Mouse (Mus musculus): Measurements from ENCODE around the gene Acox2.
"Not testable (repeated sequence)": the region's sequence is repeated elsewhere in the genome, so short reads cannot be mapped to it uniquely, and the experiment has no call there.

Acox2 gene

DNA sequence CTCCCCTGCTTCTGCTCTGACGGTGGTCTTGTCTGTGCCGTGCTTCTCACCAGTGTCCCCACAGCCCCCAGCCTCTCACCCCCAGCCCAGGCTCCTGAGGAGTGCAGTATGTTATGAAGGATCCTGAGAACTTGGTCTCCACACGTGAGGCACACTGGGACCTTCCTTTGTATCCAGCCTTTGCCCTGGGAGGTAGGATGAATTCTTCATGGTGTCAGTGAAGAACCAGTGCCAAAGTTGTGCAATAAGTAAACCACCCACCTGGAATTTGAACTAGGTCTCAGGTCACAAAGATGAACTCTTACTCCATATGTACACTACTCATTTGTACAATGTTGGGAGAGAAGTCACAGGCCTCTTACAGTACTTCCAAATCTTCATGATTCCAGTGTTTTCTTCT, at the start of gene Acox2:
Gene Acox2, minus strand, starts transcription at position 188 of the 400 bp plus-strand sequence.
- no peak for DNase-seq (ENCODE audit: low read depth, low spot score)

DNA sequence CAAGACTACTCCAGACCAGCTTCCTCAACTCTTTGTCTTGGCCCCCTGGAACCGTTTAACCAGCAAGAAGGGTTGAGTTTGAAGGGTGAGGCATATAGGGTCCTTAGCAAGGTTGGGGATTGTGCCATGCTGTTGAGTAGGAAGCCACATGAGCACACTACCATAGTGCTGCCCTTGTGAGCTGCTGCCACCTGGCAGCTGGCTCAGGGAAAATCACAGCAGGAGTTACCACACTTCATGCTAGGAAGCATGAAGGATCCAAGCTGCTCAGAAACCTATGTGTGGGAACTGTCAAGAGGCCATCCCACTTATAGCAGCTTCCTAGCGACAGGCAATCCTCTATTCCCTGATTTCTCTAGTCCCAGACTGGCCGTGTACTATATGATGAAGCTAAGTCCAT, 49.5 kb upstream of the Acox2 start:
- no peak for DNase-seq (ENCODE audit: low read depth, low spot score)

DNA sequence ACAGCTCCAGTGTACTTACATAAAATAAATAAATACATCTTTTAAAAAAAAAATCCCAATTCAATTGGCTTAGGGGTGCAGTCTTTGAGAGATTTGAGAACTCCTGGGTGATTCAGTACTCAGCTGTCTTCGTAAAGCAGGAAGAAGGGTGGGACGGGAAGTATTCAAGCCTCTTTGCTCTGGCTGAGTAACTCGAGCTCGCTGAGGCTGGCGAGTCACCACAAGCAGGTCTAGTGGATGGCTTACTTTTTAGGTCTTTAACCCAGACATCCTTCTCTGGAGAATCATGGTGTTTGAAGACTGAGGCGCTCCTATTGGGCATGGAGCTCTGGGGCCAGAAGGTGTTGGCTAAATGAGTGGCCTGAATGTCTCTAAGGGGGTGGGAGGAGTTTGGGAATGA, 47.7 kb upstream of the Acox2 start:
- DNase-seq (ENCODE audit: low read depth, low spot score) = no peak

DNA sequence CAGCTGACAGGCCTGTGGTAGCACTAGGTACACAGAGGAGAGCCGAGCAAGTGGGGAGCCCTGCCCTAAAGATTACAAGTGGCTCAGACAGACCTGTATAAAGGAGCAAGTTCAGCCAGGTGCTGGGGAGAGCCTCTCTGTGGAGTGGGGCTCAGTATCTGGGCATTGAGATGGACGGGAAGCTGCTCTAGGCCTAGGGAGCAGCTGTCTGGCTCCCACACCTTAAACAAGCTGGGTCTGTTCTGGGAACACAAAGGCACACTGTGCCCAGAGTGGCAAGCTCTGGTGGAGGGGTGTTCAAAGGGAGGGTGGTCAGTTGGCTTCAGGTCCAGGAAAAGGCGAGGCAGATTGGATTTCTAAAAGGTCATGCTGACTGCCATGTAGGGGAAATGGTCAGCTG, 45.9 kb upstream of the Acox2 start:
- DNase-seq (ENCODE audit: low read depth, low spot score) = no peak

DNA sequence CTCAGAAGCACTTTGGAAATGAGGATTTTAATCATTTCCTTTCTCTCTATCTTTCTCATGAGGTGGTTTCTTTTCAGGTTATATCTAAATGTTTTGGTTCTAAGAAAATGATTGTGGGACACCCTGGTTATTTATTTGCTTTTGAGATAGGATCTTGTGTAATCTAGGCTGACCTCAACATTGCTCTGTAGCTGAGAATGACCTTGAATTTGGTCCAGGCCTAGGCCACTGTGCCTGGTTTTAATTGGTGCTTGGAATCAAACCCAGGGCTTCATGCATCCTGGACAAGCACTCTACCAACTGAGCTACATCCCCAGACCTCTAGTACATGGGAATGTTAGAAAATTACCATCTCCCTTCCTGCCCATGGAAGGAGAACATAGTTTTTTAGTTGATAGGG, 44.9 kb upstream of the Acox2 start:
- DNase-seq (ENCODE audit: low read depth, low spot score) = no peak

DNA sequence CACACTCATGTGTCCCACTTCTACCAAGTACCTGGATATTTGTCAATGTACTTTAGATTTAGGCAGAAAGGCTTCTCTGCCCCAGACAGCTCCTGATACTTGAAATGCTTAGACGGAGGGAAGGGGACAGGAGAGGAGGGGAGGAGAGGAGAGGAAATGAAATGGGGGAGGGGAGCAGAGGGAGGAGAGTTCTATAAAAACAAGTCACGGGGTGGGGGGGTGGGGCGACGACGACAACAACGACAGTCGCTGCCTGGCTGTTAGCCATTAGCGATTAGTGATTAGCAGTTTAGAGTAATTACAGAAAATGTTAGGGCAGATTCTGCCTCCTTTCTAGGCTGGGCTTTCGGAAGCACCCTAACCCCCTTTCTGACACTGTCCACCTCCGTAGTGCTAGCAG, 43.5 kb upstream of the Acox2 start:
- no peak for DNase-seq (ENCODE audit: low read depth, low spot score)

DNA sequence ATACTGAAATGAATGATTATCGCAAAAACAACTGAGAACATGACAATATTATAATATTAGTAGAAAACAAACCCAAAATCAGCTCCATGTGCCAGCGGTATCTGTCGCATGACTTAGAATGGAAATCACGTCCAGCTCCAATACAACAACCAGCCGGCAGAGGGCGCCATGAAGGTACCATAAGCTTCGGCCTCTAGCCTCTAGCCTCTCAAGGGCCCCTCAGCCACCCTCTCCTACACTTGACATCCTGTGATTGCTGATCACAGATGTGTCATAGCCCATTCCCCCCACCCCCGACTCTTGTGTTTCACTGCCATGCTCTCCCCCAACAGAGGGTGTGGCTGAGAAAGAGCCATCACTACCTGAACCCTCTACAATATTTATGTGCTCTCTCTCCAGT, 41.1 kb upstream of the Acox2 start:
- no peak for DNase-seq (ENCODE audit: low read depth, low spot score)

DNA sequence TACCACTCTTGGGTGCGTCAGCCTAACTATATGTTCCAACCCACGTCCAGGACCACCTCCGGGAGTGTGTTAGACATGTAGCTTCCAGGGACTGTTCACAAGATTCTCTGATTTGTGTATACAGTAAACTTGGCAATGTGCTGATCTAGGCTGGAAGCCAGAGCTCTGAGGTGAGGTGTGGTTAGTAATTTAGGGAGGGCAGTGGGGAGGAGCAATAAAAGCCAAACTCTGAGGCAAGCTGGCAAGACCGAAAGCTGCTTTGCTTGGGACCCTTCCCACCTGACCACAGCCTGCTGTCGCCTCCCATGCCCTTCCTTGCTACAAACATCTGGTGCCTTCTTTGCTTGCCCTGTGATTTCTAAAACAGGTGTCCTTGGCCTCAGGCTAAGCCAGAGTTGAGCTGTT, 38.7 kb upstream of the Acox2 start:
- no peak for DNase-seq (ENCODE audit: low read depth, low spot score)

DNA sequence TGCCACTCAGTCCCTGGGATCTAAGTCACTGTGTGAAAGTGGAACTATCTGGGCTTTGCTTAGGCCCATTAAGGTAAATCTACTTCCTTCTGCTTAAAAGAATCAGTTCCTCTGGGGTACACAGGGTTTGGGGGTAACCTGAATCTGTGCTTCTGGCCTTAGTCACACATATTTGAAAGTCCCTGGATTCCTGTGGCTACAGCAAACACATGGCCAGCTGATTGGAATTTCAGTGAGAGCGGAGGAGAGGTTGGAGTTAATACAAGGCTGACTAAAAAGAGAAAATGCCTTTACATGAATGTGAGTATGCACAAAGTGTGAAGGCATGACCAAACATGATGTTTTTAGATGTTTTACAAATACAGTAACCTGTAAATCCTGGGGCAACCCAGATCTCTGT, 35.1 kb upstream of the Acox2 start:
- DNase-seq (ENCODE audit: low read depth, low spot score) = no peak

DNA sequence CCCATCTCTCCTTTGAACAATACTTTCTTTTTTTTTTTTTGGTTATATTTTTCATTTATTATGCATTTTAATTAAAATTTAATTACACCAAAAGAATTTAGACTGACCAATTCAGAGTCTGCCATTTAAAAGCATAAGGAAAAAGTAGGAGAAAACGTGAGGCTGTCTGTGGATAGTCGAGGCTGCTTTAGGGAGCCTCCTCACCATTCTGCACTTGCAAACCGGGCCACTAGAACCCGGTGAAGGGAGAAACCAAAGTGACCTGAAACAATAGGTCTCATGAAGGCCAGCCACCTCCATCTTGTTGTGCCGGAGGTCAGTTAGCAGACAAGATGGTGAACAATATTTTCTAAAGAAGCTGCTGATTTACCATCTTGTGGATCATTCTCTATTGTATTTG, 27.4 kb upstream of the Acox2 start:
- DNase-seq (ENCODE audit: low read depth, low spot score) = not testable (repeated sequence)

DNA sequence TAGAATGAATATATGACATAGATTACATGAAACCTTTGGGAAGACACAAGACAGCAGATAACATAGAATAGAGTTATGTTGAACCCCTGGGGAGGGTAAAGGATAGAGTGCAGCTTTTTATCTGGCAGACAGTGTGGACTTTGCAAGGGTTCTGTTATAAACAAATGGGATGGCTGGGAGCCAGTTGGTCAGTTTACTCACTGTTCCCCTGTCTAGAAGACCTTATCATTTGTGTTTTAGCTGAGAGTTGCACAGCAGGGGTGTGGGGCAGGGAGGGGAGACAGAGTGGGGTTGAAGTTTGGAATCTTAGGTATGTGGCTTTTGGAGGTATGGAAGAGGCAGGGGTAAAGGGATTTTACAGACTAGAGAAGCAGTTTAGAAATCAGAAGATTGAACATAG, 24.6 kb upstream of the Acox2 start:
- DNase-seq (ENCODE audit: low read depth, low spot score) = no peak

DNA sequence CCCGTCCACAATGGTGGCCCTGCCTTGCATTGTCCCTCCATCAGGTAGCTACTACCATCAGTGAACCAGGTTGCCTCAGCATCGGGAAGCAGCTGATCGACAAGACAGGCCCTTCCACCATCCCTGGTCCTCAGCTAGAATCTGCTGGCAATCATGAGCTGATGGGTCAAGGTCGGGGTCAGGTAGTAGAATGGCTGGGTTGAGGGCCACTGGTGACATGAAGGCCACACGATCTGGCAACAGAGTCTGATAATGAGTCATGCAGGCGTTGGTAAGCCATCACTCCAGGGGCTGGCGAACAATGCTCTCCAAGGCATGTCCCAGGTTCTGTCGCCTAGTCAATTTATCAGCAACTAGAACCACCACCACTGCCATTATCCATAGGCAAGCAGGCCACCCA, 12.1 kb upstream of the Acox2 start:
- not testable (repeated sequence) for DNase-seq (ENCODE audit: low read depth, low spot score)

DNA sequence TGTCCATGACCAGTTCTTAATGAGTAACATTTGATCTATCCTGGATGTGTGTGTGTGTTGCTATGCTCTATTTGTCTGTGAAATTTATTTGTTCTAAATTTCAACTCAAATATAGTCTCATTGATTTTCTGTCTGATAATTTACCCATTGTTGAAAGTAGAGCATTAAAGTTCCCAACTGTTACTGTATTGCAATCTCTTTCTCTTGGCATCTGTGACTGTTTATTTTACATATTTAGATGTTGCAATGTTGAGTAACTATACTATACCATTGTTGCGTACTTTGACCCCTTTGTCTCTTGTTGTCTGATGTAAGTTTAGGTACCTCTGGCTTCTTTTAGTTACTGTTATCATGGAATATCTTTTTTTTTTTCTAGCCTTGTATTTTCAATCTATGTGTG, 5.2 kb upstream of the Acox2 start:
- no peak for DNase-seq (ENCODE audit: low read depth, low spot score)

DNA sequence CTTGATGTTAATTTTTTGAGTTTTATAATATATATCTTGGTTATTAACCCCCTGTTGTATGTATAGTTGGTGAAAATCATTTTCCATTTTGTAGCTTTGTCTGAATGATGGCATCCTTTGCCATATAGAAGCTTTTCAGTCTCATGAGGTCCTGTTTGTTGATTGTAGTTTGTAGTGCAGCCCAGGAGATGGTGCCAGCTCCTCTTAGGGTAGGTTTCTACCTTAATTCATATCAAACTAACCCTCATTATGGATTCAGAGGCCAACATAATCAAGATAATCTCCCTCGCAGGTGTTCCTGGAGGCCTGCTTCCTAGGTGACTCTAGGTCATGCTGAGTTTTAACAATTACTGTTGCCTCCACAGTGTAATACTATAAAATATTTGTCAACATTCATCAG, 3.1 kb upstream of the Acox2 start:
- no peak for DNase-seq (ENCODE audit: low read depth, low spot score)

DNA sequence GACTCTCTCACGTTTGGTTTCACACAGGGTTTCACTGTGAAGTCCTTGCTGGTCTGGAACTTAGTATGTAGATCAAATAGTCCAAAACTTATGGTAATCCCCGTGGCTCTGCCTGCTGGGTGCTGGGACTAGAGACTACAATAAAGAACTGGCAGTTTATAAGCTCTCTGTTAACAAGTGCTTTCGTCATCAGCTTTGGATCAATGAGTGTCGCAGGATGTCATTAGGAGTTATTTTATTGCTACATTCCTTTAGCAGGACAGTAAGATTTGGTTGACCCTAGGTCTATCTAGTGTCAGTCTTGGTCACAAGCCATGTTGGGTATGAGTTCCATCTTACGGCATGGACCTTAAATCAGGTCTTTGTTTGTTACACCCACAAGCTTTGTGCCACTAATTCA, 1.1 kb upstream of the Acox2 start:
- no peak for DNase-seq (ENCODE audit: low read depth, low spot score)

DNA sequence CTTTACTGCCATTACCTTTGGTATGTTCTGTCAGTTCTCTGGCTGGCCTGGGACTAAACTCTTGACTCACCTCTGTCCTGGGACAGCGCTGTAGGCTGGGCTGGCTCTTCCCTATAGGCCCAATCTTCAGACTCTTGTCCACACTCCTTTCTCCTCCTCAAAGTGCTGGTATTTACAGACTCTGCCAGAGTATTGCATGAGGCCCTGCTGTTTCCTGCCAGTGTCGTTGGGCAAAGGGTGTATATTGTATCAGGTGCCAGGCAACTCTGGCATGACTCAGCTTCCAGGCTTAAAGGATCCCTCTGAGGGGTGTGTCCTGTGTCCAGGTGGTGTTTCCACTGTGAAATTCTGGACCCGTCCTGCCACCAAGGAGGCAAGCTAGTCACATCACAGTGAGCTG, 401 bp downstream of the Acox2 start:
- DNase-seq (ENCODE audit: low read depth, low spot score) = no peak

DNA sequence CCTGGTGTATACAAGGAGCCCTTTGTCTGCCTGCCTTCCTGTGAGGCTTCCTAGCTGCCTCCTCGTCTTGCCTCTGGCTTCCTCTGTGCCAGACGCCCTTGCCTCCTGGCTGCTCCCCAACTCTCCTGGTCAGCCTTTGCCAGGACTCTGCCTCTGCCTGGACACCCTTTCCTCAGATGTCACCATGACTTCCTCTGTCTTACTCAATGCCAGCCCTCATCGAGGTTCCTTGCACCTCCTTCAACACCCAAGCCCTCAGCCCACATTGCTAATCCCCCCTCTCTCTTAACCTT, 872 bp downstream of the Acox2 start:
- no peak for DNase-seq (ENCODE audit: low read depth, low spot score)

DNA sequence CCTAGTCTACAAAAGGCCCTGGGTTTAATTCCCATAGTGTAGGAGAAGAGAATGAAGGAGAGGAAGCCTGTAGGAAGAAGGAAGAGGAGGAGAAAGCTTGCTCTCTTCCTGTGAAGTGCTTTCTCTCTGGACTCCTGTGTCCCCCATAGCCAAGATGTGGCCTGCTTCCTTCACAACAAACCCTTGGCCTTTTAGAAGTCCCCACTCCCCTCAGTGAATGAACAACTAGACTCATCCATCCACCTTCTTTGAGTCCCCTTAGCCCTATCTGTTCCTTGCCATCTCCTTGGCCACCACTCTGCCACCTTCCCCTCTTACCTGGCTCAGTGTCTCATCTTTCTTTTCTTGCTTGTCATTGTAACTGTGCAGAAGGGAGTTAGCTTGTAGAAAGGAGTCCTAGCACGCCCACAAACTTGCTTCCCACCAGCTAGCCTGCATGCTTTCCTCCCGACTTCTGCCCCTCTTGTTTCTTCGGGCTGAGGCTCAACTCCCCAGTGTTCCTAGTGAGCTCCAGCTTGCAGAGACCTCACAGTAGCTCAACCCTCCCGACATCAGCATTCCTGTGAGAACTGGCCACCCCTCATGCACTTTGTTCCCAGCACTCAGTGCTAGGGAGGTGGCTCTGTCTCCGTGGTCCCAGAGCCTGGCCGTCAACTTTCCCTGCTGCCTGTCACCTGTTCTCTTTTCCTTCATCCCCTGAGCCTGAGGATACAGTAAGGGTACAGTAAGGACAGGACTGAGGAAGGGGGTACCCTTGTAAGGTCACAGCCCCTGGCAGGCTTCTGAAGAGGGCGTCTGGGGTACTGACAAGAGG, 1.4 kb downstream of the Acox2 start:
- DNase-seq (ENCODE audit: low read depth, low spot score) = no peak

DNA sequence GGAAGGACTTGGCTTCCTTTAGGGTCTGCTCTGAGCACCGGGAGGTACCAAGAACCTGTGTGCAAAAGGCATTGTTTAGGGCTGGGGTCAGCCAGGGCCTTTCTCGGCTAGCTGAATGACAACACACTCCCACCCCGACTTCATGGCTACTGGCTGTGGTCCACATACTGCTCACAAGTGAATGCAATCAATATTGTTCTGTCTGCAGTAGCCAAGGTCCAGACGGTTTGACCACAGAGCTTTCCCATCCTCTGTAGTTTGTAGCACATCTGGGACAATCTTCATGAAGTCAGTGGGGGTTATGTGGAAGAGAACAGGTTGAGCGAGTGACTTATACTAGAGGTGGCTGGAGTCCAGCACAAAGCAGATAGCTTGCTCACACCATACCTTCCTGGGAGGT, 2.3 kb downstream of the Acox2 start:
- DNase-seq (ENCODE audit: low read depth, low spot score) = no peak

DNA sequence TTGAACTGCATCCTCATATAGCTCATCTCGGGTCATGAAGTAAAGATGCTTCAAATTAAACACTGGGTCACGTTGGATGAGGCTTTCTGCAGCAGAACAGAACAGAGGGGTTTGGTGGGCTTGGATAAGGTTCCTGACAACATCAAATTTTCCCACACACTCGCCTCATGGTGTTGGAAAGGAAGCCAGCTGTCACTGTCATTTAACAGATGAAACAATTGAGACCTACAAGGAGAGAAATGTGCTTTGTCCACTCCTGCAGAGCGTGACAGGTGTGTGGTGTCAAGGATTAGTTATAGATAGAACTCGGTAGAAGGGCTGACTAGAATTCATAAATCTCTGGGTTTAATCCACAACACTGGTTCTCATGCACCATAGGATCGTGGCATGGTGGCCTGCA, 3.1 kb downstream of the Acox2 start:
- no peak for DNase-seq (ENCODE audit: low read depth, low spot score)

DNA sequence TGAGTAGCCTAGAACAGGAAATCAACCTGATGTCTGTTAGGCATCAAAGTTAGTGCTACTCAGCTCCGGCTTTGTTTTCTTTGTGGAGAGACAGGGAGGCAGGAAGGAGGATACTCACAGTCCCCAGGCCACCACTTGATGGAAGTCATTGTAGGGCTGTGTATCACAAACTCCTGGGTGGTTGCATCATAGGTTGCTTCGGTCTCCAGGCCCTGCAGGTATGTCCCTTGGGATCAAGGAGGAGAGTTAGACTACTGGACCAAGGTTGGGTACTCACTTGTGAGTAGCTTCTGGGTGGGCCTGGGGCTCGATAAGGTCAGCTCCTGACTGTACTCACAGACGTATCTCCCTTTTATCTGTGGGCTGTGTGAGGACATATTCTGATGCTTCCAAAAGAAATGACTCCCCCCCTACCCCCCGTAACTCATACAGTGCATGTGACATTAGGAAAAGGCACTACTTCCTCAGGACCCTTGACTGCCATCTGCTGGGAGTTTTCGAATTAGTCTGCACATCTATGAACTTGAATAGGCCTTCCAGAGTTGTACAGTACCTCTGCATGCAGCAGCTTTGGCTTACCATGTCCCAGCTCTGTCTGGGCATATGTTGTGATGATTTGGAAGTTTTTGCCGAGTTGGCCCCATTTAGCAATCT, 4.0 kb downstream of the Acox2 start:
- peak; percentile 22 for DNase-seq (ENCODE audit: low read depth, low spot score)

DNA sequence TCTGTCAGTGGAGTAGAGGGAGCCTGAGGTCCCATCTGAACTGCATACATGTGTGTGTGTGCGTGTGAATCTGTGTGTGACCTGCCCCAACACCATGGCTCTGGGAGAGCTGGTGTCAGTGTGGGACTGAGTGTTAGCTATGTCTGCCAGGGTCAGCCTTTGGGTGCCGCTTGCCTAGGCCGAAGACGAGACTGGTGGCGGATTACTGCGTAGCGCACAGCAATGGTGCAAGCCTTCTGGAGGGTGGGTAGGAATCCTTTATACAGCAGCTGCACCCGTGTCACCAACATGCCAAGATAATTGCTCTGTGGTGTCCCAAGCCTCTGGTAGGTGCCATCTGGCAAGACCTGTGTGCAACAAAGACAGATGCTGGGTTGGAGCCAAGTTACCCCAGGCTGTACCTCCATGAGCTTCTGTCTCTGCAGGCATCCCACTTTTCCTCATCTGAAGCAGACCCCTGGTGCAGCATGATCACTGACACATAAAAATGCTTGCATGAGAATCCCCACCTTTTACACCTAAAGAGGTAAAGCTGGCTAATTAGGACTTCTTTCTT, 7.7 kb downstream of the Acox2 start:
- no peak for DNase-seq (ENCODE audit: low read depth, low spot score)

DNA sequence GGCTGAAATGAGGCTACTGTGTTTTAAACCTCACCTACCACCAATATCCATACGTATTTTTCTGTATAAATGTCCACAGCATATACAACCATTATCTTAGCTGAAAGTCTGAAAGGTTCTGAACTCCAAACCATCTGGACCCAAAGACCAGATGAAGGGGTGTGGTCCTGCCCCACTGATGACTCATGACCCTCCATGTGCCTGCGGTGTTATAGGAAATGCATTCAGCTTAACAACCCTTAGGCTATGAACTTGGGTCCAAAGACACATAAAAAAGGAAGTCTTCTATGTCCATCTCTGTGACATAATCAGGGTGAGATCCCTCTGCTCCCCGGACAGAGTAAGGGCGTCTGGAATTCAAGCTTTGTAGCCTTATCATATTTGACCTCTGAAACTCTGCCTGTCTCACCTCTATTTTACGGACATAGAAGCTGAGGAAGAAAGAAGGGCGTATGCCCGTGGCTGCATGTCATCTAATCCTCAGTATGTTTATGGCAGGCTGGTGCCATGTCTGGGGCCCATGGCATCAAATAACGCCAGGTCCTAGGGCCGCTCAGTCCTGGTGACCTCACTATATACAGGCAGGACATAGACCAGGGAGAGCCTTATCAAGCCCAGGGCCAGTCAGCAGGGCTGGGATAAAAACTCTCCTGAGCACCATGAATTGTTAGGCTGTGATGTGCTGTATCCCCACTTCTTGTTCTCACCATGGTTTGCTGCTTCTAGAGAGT, 8.8 kb downstream of the Acox2 start:
- DNase-seq (ENCODE audit: low read depth, low spot score) = no peak
